Mouse (Mus musculus) frontal cortex, postnatal 25 days (tissue): ENCODE measurements around the gene Sdsl.
A peak's percentile ranks its signal among the peaks of the same experiment; 100 is the strongest.

Source experiments
- DNase-seq, 2 experiments: peaks; one replicate each; pipeline ENCODE4 v3.0.0; 2022; ENCODE audit warnings: low spot score in 2 of 2

Gene Sdsl

GRCm38 (mm10) chr5:120495064-120495702, 22.6 kb upstream of the Sdsl start:
- no peak for DNase-seq

- DNase-seq, result no peak
Measured at GRCm38 (mm10) chr5:120493873-120494395, 21.3 kb upstream of the Sdsl start.

GRCm38 (mm10) chr5:120493440-120493839, 20.8 kb upstream of the Sdsl start:
- DNase-seq, result no peak

GRCm38 (mm10) chr5:120492437-120492836, 19.8 kb upstream of the Sdsl start:
- DNase-seq, result peak in 1 of 2 experiments; percentile 37

GRCm38 (mm10) chr5:120490679-120491192, 18.1 kb upstream of the Sdsl start:
- no peak for DNase-seq

- DNase-seq, result no peak
Measured at GRCm38 (mm10) chr5:120487844-120488243, 15.2 kb upstream of the Sdsl start.

- DNase-seq, result no peak
Measured at GRCm38 (mm10) chr5:120483399-120483798, 10.8 kb upstream of the Sdsl start.

- no peak for DNase-seq
Measured at GRCm38 (mm10) chr5:120481205-120481604, 8.6 kb upstream of the Sdsl start.

GRCm38 (mm10) chr5:120479538-120479937, 6.9 kb upstream of the Sdsl start:
- DNase-seq, result no peak

- DNase-seq, result no peak
Measured at GRCm38 (mm10) chr5:120477993-120478392, 5.4 kb upstream of the Sdsl start.

GRCm38 (mm10) chr5:120476296-120476695, 3.7 kb upstream of the Sdsl start, which contains the start of gene Sds:
Gene Sds, plus strand, starts transcription at chr5:120476526.
- no peak for DNase-seq

- DNase-seq, result no peak
Measured at GRCm38 (mm10) chr5:120475861-120476260, 3.3 kb upstream of the Sdsl start.

GRCm38 (mm10) chr5:120473361-120473760, 751 bp upstream of the Sdsl start:
- DNase-seq, result no peak

- no peak for DNase-seq
Measured at GRCm38 (mm10) chr5:120471538-120471937, 1.1 kb downstream of the Sdsl start.

GRCm38 (mm10) chr5:120468830-120469229, 3.8 kb downstream of the Sdsl start:
- no peak for DNase-seq

- no peak for DNase-seq
Measured at GRCm38 (mm10) chr5:120468336-120468735, 4.3 kb downstream of the Sdsl start.

- no peak for DNase-seq
Measured at GRCm38 (mm10) chr5:120467026-120467425, 5.6 kb downstream of the Sdsl start.

GRCm38 (mm10) chr5:120465860-120466259, 6.8 kb downstream of the Sdsl start:
- no peak for DNase-seq

GRCm38 (mm10) chr5:120465062-120465461, 7.5 kb downstream of the Sdsl start:
- DNase-seq, result no peak

GRCm38 (mm10) chr5:120464321-120464720, 8.3 kb downstream of the Sdsl start:
- DNase-seq, result no peak

GRCm38 (mm10) chr5:120461902-120462301, 10.7 kb downstream of the Sdsl start:
- no peak for DNase-seq

GRCm38 (mm10) chr5:120459133-120459532, 13.5 kb downstream of the Sdsl start:
- DNase-seq, result no peak

- DNase-seq, result peak; percentile 44 to 54
Measured at GRCm38 (mm10) chr5:120457628-120458027, 15.0 kb downstream of the Sdsl start.
